Mouse (Mus musculus) heart, adult 2 months (tissue): ENCODE data around the gene Man2b2.

ENCODE experiments used
- CTCF ChIP-seq: fragments of 200-600 bp; IDR thresholded peaks from 2 replicates; pipeline ENCODE4 v1.8.1; 2022; ENCODE audit warnings: antibody characterized with exemption, mild to moderate bottlenecking, moderate library complexity
- POLR2A ChIP-seq: fragments of 200-500 bp; IDR thresholded peaks from 2 replicates; pipeline ENCODE4 v1.6.1; 2011; ENCODE audit warnings: mild to moderate bottlenecking, low read depth, low read length, control low read depth; ENCODE audit not compliant: insufficient read depth

DNA sequence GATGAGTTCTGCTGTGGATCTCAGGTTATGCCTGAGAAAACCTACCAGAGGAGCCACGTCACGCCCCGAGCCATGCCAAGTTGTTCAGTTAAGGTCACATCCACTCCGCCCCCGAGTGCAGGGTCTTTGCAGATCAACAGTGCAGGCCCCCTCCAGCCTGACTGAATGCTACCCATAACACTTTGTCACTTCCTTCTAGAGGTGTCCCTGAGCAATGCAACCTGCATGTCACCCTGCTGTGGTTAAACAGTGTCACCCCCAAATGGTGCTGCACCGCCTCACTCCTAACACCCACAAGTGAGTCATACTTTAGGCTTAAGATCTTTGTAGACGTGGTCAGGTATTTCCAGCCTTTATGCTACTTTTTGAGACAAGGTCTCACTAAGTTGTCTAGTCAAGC is 9.6 kb upstream of the Man2b2 start:
- TF ChIP-seq CTCF (no peak), POLR2A (no peak)
